Mouse (Mus musculus) right cerebral cortex, postnatal 25 days (tissue): ENCODE measurements around the gene Zfp36l1.
A peak's percentile ranks its signal among the peaks of the same experiment; 100 is the strongest.

Experiments used
- DNase-seq: peaks from one replicate; pipeline ENCODE4 v3.0.0; 2022

Gene Zfp36l1

GRCm38 (mm10) chr12:80130558-80131358 lies 17.9 kb upstream of the Zfp36l1 start:
- DNase-seq, result no peak

DNA sequence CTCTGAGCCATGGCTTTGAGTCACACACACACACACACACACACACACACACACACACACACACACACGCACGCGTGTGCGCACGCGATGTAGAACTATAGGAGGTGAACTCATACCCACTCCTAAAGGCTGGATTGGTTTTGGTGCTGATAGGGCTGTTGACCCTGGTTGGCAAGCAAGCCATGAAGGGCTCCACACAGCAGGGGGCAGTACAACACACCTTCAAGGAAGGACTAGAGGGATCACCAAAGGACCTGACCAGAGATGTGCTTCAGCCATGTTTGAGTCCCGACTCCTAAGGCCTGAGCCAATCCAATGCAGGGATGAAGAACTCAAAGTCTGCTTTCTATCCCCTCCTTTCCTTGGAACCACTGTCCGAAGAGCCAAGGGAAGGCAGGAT lies 16.7 kb upstream of the Zfp36l1 start:
- DNase-seq, result no peak

- no peak for DNase-seq
These were observed 14.5 kb upstream of the Zfp36l1 start for GRCm38 (mm10) chr12:80127191-80127762.

DNA sequence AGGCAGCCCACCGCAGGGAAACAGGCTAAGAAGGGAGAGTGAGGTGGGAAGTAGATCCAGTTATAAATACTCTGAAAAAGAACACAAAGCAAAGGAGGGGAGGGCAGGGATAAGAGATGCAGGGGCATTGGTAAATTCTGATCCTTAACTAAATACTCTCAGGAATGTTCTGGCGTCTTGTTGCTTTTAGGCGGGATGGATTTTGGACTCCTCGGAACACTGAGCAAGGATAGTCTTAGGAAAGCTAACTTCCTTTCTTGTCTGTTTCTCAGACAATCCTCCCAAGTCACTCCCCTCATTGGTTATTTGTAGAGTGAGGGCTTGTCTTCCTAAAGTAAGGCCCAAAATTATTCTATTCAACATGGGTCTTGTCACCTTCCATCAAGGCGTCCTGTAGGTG lies 12.5 kb upstream of the Zfp36l1 start:
- DNase-seq, result no peak

GRCm38 (mm10) chr12:80124756-80125155 lies 11.9 kb upstream of the Zfp36l1 start:
- no peak for DNase-seq

DNA sequence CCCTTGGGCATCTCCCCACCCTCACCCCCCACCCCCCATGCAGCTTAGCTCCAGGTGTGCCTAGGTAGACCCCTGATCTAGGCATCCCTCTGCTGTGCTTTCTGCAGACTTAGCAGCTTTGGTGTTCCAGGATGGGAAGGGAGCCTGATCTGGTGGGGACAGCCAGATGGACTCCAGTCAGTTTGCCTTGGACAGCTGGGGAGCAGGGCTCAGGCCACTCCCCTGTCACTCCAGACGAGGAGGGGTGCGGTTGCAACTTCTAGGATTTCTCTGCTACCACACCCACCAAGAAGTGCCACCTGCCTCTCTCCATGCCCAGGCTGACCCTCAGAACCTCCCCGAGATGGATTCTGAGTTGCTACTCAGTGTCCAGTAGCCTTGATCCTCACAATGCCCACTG lies 11.4 kb upstream of the Zfp36l1 start:
- no peak for DNase-seq

DNA sequence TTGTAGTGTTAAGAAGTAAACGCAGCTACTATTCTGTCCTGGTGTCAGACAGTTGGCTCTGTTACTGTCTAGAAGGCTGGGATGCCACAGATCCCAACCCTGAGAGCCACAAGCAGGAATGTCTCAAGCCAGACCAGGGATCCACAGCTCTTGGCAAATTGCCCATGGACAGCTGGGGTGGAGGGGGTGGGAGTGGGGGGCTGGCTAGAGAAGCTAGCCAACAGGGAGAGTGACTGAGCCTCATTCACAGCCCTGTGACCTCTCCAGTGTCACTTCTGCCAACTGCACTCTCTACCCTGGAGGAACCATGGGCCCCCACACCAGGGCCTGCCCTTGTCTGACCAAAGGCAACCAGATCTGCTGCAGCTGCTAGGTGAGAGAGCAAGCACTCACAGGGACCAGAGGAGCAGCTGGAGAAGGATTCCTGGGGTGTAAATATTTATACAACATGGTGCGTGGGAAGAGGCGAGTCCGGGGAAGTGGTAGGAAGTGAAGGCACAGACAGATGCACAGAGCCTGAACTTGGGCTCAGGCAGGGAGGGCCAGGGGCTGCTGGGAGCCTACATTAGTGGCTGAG lies 10.5 kb upstream of the Zfp36l1 start:
- peak; percentile 13 for DNase-seq

- DNase-seq, result no peak
These were observed 8.6 kb upstream of the Zfp36l1 start for GRCm38 (mm10) chr12:80121438-80121837.

GRCm38 (mm10) chr12:80118588-80118987 lies 5.8 kb upstream of the Zfp36l1 start:
- DNase-seq, result no peak

GRCm38 (mm10) chr12:80116206-80117112 lies 3.6 kb upstream of the Zfp36l1 start:
- DNase-seq, result no peak

GRCm38 (mm10) chr12:80115863-80116194 lies 3.0 kb upstream of the Zfp36l1 start:
- DNase-seq, result no peak

GRCm38 (mm10) chr12:80115142-80115862 lies 2.5 kb upstream of the Zfp36l1 start:
- DNase-seq, result peak; percentile 84

DNA sequence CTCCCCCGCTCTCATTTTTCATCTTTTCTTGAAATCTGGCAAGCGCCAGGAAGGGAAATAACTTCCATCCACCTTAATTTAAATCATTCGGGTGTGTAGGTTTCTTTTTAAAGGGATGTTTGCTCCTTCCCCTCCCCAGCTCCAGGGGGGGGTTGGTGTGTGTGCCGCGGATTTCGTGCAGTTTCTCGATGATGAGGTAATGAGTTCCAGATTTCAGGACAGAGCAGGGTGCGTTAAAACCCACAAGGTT lies 2.0 kb upstream of the Zfp36l1 start:
- DNase-seq, result no peak

- DNase-seq, result peak; percentile 63
These were observed 1.4 kb upstream of the Zfp36l1 start for GRCm38 (mm10) chr12:80114031-80114891.

GRCm38 (mm10) chr12:80113586-80114021 lies 791 bp upstream of the Zfp36l1 start:
- peak; percentile 38 for DNase-seq

DNA sequence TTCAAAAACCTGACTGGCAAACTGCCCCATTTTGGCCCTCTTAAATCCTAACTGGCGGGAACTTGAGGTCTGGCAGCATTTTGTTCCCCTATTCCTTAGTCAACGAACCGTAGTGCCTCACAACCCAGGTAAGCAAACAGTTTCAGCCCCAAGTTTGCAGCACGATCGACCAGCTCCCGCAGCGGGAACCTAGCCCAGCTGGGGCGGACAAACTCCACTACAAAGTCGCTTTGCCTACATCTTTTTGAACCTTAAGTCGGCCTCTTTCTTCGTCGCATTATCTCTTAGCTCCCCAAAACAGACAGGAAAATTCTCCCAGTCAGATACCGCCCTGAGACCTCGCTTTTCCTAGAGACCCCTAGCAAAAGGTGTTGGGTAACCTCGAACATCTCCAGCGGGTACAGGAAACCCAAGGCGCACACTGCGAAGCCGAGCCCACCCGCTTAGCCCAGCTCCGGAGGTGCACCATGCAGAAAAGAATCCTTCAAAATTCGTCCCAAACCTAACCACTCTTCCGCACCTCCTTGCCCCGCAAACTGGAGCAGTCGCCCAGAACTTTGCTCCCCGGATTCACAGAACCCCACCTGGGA lies 647 bp downstream of the Zfp36l1 start:
- DNase-seq, result no peak

- DNase-seq, result peak; percentile 25
These were observed 1.4 kb downstream of the Zfp36l1 start for GRCm38 (mm10) chr12:80111131-80112070.

DNA sequence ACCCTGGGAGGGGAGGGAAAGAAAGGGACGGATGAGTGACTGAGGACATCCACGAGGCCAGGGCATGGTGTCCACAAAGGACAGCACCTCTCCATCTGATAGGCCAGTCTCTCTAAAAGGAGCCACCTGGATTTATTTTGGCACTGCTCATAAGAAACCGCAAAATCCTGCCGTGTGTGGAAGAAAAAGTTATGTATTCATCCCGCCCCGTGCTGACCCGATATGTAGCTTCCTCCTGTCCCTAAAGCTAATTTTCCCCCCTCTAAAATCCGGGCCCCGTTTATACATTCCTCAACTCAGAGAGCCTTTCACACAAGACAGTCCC lies 2.3 kb downstream of the Zfp36l1 start:
- no peak for DNase-seq

DNA sequence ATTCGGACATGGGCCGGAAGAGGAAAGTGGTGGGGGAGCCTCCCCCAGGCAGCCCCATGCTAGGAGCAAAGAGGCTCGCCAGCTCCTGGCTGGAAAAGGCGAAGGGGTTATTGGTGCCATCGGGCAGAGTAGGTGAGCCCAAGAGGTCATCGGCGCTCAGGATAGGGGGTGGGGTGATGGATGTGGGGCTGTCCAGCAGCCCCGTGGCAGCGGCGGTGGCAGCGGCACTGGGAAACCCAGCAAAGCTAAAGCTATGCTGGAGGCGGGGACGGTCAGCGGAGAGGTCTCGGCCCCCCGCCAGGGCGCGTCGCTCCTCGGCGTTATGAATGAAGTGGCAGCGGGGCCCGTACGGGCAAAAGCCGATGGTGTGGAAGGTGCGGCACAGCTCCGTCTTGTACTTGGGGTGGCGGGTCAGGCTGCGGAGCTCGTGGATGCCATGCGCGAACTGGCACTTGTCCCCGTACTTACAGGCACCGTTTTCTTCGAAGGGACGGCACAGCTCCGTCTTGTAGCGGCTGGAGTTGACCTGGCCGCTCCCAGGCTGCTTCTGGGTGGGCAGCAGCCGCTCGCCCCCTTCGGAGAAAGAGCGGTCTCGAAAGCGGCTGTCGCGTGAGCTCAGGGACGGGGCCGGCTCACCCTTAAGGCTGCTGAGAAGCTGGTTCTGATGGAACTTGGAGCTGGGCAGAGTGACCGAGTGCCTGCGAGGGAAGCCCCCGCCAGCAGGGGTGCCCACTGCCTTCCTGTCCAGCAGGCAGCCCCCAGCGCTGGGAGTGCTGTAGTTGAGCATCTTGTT lies 2.9 kb downstream of the Zfp36l1 start:
- peak; percentile 19 for DNase-seq
